Mouse (Mus musculus) liver, embryonic 14.5 days (tissue): ENCODE measurements around the gene Nr3c2.

Experiments
- CTCF ChIP-seq: IDR thresholded peaks from 2 replicates; pipeline ENCODE4 v1.5.1; 2016; ENCODE audit warnings: antibody characterized with exemption, low read depth, control low read depth
- EP300 ChIP-seq: IDR thresholded peaks from 2 replicates; pipeline ENCODE4 v1.6.1; 2016; ENCODE audit warnings: antibody characterized with exemption, low read depth

- no peak for TF ChIP-seq CTCF
- TF ChIP-seq EP300, result no peak
These were observed 395.4 kb downstream of the Nr3c2 start for GRCm38 (mm10) chr8:77294599-77294998.
